Mouse (Mus musculus): ENCODE measurements at regions not wholly inside any gene's neighbourhood (a gene's known extent, or its start where the extent isn't known, plus 50 kb on each side); places are given as distances from the start of the nearest gene placed in this dataset.

GRCm38 (mm10) chr13:99057696-99058095 lies 73.3 kb upstream of the 1700024P04Rik start:
- TF ChIP-seq CTCF (IDR thresholded peaks at IDR 0.05; ENCODE audit: low read depth, low read length) (no peak), GATA1 (IDR thresholded peaks at IDR 0.05; ENCODE audit: borderline replicate concordance, low read length) (no peak), TAL1 (conservative IDR thresholded peaks at IDR 0.05; ENCODE audit: low read depth, low read length) (no peak), POLR2AphosphoS5 (IDR thresholded peaks at IDR 0.05; ENCODE audit: insufficient replicate concordance, low read depth, low read length) (no peak)

Data from G1E (cell line).